Mouse (Mus musculus): ENCODE results near the gene Rps7. TPM values are rescaled to one million over a fixed set of nuclear protein-coding genes. Genes with fewer than 3 reads are reported as not detected.
A peak's percentile ranks its signal among the peaks of the same experiment; 100 is the strongest.

The Rps7 gene
- polyA plus RNA-seq, 1 experiment = 175 TPM

- Histone ChIP-seq H3K4me1 (ENCODE audit: control insufficient read depth, insufficient read depth, low read length) (no peaks in the 10 kb centered on the region), H3K4me3 (replicated peaks; ENCODE audit: extremely low read depth, low read depth, low read length) (no peak overlapping the region)
- TF ChIP-seq POLR2A (IDR thresholded peaks at IDR 0.05; ENCODE audit: borderline replicate concordance, extremely low read depth, low read depth, low read length) (no peak), CTCF (IDR thresholded peaks at IDR 0.05; ENCODE audit: insufficient read depth, low read length) (no peak)
- DNase-seq = no peak
- 50% methylated on average over 3 of the region's 3 CpGs for WGBS
Measured at GRCm38 (mm10) chr12:28598110-28598509, 37.6 kb downstream of the Rps7 start.

DNA sequence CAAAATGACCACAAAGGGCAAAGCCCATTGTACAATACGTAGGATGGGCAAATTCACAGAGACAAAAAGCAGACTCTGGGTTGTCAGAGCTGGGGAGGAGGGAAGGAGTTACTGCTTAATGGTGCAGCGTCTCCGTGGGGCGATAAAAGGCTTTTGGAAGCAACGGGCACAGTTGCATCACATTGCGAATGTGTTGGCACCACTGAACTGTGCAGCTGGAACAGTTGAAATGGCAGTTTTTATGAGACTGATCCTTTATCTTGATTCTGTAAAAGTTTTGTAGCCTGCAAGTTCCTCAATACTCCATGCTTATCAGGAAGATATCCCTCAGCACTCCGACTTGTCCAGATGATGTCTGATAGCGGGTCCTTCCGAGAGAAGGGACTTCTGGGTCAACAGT, 38.1 kb downstream of the Rps7 start:
- no peak overlapping the region for H3K4me3 ChIP-seq (replicated peaks; ENCODE audit: extremely low read depth, low read depth, low read length)
- H3K4me1 ChIP-seq (ENCODE audit: control insufficient read depth, insufficient read depth, low read length) = no peaks in the 10 kb centered on the region
- DNase-seq = no peak
- 61% methylated on average over 9 of the region's 9 CpGs for WGBS
- no peak for TF ChIP-seq POLR2A (IDR thresholded peaks at IDR 0.05; ENCODE audit: borderline replicate concordance, extremely low read depth, low read depth, low read length)
- TF ChIP-seq CTCF (IDR thresholded peaks at IDR 0.05; ENCODE audit: insufficient read depth, low read length) = no peak

GRCm38 (mm10) chr12:28596851-28597250, 38.9 kb downstream of the Rps7 start:
- Histone ChIP-seq H3K4me1 (ENCODE audit: control insufficient read depth, insufficient read depth, low read length) (no peaks in the 10 kb centered on the region), H3K4me3 (replicated peaks; ENCODE audit: extremely low read depth, low read depth, low read length) (no peak overlapping the region)
- no peak for DNase-seq
- TF ChIP-seq CTCF (IDR thresholded peaks at IDR 0.05; ENCODE audit: insufficient read depth, low read length) = no peak
- no peak for TF ChIP-seq POLR2A (IDR thresholded peaks at IDR 0.05; ENCODE audit: borderline replicate concordance, extremely low read depth, low read depth, low read length)

DNA sequence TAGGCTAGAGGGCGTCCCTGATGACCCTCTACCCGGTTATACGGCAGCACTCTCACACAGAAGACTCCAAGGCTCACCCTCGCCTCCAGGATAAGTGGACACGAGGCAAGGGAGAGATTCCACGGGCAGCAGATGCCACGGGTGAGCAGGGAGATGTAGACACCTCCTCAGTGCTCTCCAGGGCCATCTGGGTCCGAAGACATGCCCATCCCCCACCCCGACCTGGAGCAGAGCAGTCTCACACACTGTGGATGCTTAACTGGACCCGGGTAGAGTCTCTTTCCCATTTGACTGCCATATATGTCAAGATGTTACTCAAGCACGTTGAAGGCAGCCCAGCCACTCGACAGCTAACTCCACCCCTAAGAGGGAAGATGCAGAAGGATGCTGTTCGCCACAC, 45.3 kb downstream of the Rps7 start:
- 38% methylated on average over 13 of the region's 13 CpGs for WGBS
- H3K4me3 ChIP-seq (replicated peaks; ENCODE audit: extremely low read depth, low read depth, low read length) = no peak overlapping the region
- H3K4me1 ChIP-seq (ENCODE audit: control insufficient read depth, insufficient read depth, low read length) = no peaks in the 10 kb centered on the region
- no peak for DNase-seq
- no peak for TF ChIP-seq CTCF (IDR thresholded peaks at IDR 0.05; ENCODE audit: insufficient read depth, low read length)
- TF ChIP-seq POLR2A (IDR thresholded peaks at IDR 0.05; ENCODE audit: borderline replicate concordance, extremely low read depth, low read depth, low read length) = no peak

DNA sequence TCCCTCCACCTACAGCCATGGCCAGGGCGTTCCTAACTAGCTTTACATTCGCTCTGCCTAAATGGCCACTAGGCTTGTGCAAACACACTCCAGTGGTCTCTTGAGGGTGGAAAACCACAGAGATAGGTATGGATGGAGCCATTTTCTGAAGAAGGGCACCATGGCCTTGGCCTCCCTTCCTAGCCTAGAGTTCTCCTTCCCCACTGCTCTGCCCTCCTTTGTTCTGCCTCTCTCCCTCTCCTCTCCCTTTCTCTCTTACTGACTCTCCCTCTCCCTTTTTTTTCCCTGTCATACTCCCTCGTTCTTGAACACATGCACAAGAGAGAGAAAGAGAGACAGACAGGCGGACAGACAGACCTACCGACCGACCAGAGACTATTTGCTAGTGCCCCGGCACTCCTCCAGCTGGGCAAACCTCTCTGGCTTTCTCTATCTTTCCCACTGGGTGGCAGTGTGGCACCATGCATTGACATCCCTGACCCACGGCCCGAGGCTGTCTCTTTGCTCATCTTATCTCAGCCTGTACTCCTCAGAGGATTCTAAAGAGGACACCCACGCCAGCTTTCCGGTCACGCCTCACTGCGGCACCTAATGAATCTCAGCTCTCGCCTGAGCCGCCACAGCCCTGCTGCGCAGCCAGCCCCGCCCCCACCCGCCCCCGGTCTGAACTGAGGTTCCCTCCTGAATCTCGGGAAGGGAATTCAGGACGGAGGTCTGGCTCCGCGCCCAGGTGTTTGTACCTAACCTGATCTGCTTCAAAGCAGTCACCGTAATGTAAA, 46.5 kb downstream of the Rps7 start:
- peak; percentile 60 for DNase-seq
- no peaks in the 10 kb centered on the region for H3K4me1 ChIP-seq (ENCODE audit: control insufficient read depth, insufficient read depth, low read length)
- WGBS = 8% methylated on average over 24 of the region's 24 CpGs
- peak overlapping the region; percentile 18 for H3K4me3 ChIP-seq (replicated peaks; ENCODE audit: extremely low read depth, low read depth, low read length)
- TF ChIP-seq CTCF (IDR thresholded peaks at IDR 0.05; ENCODE audit: insufficient read depth, low read length) (peak; percentile 85), POLR2A (IDR thresholded peaks at IDR 0.05; ENCODE audit: borderline replicate concordance, extremely low read depth, low read depth, low read length) (no peak)

GRCm38 (mm10) chr12:28587949-28588348, 47.8 kb downstream of the Rps7 start:
- TF ChIP-seq CTCF (IDR thresholded peaks at IDR 0.05; ENCODE audit: insufficient read depth, low read length) = no peak
- TF ChIP-seq POLR2A (IDR thresholded peaks at IDR 0.05; ENCODE audit: borderline replicate concordance, extremely low read depth, low read depth, low read length) = no peak
- Histone ChIP-seq H3K4me3 (replicated peaks; ENCODE audit: extremely low read depth, low read depth, low read length) (no peak overlapping the region), H3K4me1 (ENCODE audit: control insufficient read depth, insufficient read depth, low read length) (no peaks in the 10 kb centered on the region)
- DNase-seq = no peak
- WGBS = 79% methylated on average over 6 of the region's 6 CpGs

DNA sequence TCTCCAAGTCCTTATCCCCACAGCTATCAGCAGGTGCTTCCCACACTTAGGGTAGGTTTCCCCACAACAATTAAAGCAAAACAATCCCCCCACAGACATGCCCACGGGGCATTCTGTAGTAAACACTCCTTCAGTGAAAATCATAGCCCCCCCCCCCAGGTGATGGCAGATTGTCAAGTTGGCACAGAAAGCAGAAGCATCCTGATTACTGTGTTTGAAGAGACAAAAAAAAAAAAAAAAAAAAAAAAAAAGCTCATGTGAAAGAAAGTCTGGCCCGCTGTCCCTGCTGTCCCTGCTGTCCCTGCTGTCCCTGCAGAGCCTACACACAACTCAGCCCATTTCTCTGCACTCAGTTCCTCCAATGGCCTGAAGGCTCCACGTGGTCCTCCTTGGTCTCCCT, 51.7 kb downstream of the Rps7 start:
- H3K4me3 ChIP-seq (replicated peaks; ENCODE audit: extremely low read depth, low read depth, low read length) = no peak overlapping the region
- H3K4me1 ChIP-seq (ENCODE audit: control insufficient read depth, insufficient read depth, low read length) = no peaks in the 10 kb centered on the region
- WGBS = 40% methylated on average over 3 of the region's 3 CpGs
- DNase-seq = no peak
- TF ChIP-seq POLR2A (IDR thresholded peaks at IDR 0.05; ENCODE audit: borderline replicate concordance, extremely low read depth, low read depth, low read length) (no peak), CTCF (IDR thresholded peaks at IDR 0.05; ENCODE audit: insufficient read depth, low read length) (no peak)

GRCm38 (mm10) chr12:28582423-28582822, 53.3 kb downstream of the Rps7 start, which contains the start of gene Allc:
Gene Allc, minus strand, starts transcription at chr12:28582523.
- Histone ChIP-seq H3K4me3 (replicated peaks; ENCODE audit: extremely low read depth, low read depth, low read length) (no peak within 1 kb of the TSS), H3K4me1 (ENCODE audit: control insufficient read depth, insufficient read depth, low read length) (no peaks in the 10 kb centered on the region)
- TF ChIP-seq CTCF (IDR thresholded peaks at IDR 0.05; ENCODE audit: insufficient read depth, low read length) (no peak), POLR2A (IDR thresholded peaks at IDR 0.05; ENCODE audit: borderline replicate concordance, extremely low read depth, low read depth, low read length) (no peak)
- 57% methylated on average over 8 of the region's 8 CpGs for WGBS
- no peak for DNase-seq

Other genes starting within 250 kb of the Rps7 start
- not detected in 2 replicates for gene Dcdc2c, start 83.6 kb downstream of the Rps7 start, polyA plus RNA-seq (2012; rRNA removed)
- not detected in 2 replicates for gene Allc, start 53.4 kb downstream of the Rps7 start, polyA plus RNA-seq (2012; rRNA removed)
- 0.91 and 1.0 TPM in 2 replicates for gene Colec11, start 12.6 kb downstream of the Rps7 start, polyA plus RNA-seq (2012; rRNA removed)
- 9.1 and 11.7 TPM in 2 replicates for gene Rnaseh1, start 13.6 kb upstream of the Rps7 start, polyA plus RNA-seq (2012; rRNA removed)
- gene Adi1, start 39.3 kb upstream of the Rps7 start, polyA plus RNA-seq (2012; rRNA removed) = 14.1 and 22.8 TPM in 2 replicates
- gene Trappc12, start 114.5 kb upstream of the Rps7 start, polyA plus RNA-seq (2012; rRNA removed) = 18.7 and 25.1 TPM in 2 replicates
- gene Eipr1, start 115.8 kb upstream of the Rps7 start, polyA plus RNA-seq (2012; rRNA removed) = 17.8 and 17.9 TPM in 2 replicates